Mouse (Mus musculus) kidney, adult 8-10 months (tissue): ENCODE measurements at regions not wholly inside any gene's neighbourhood (a gene's known extent, or its start where the extent isn't known, plus 50 kb on each side); places are given as distances from the start of the nearest gene placed in this dataset.

ENCODE experiments used
- DNase-seq, 2 experiments: peaks; one replicate each; pipeline ENCODE4 v3.0.0; 2022

GRCm38 (mm10) chr4:124321221-124321620, 289.4 kb downstream of the 3100002H09Rik start:
- DNase-seq, result no peak

- peak; percentile 40 to 56 for DNase-seq
Observed at GRCm38 (mm10) chr4:124317042-124317441, 293.6 kb downstream of the 3100002H09Rik start.

- no peak for DNase-seq
Observed at GRCm38 (mm10) chr4:124311657-124312056, 298.9 kb downstream of the 3100002H09Rik start.

- no peak for DNase-seq
Observed at GRCm38 (mm10) chr4:124310594-124310993, 300.0 kb downstream of the 3100002H09Rik start.

- no peak for DNase-seq
Observed at GRCm38 (mm10) chr4:124305871-124306555, 304.6 kb downstream of the 3100002H09Rik start.

GRCm38 (mm10) chr4:124302950-124303349, 307.7 kb downstream of the 3100002H09Rik start:
- no peak for DNase-seq

GRCm38 (mm10) chr4:124298667-124299437, 311.8 kb downstream of the 3100002H09Rik start:
- DNase-seq, result no peak

- no peak for DNase-seq
Observed at GRCm38 (mm10) chr4:124292254-124292653, 318.3 kb downstream of the 3100002H09Rik start.

GRCm38 (mm10) chr4:124291767-124292166, 318.8 kb downstream of the 3100002H09Rik start:
- no peak for DNase-seq

GRCm38 (mm10) chr4:124287471-124287870, 323.1 kb downstream of the 3100002H09Rik start:
- DNase-seq, result peak in 1 of 2 experiments; percentile 7

- DNase-seq, result no peak
Observed at GRCm38 (mm10) chr4:124278681-124279080, 331.9 kb downstream of the 3100002H09Rik start.

- DNase-seq, result no peak
Observed at GRCm38 (mm10) chr4:124277456-124278181, 333.0 kb downstream of the 3100002H09Rik start.

- DNase-seq, result no peak
Observed at GRCm38 (mm10) chr4:124276741-124277455, 333.7 kb downstream of the 3100002H09Rik start.

GRCm38 (mm10) chr4:124272002-124272401, 338.6 kb downstream of the 3100002H09Rik start:
- DNase-seq, result no peak

GRCm38 (mm10) chr4:124268404-124268803, 342.2 kb downstream of the 3100002H09Rik start:
- DNase-seq, result peak; percentile 7 to 24

GRCm38 (mm10) chr4:124266573-124266972, 344.0 kb downstream of the 3100002H09Rik start:
- peak in 1 of 2 experiments; percentile 7 for DNase-seq

- no peak for DNase-seq
Observed at GRCm38 (mm10) chr4:124265527-124265926, 345.1 kb downstream of the 3100002H09Rik start.

GRCm38 (mm10) chr4:124257006-124257405, 339.2 kb upstream of the 4930535I16Rik start:
- peak; percentile 25 to 27 for DNase-seq

- no peak for DNase-seq
Observed at GRCm38 (mm10) chr4:124256515-124256914, 338.7 kb upstream of the 4930535I16Rik start.

- DNase-seq, result no peak
Observed at GRCm38 (mm10) chr4:124255183-124255543, 337.3 kb upstream of the 4930535I16Rik start.

GRCm38 (mm10) chr4:124254446-124255182, 336.8 kb upstream of the 4930535I16Rik start:
- no peak for DNase-seq

- no peak for DNase-seq
Observed at GRCm38 (mm10) chr4:124241600-124241999, 323.8 kb upstream of the 4930535I16Rik start.
